Mouse (Mus musculus) ES-E14 (cell line): ENCODE measurements around the gene Adgrg1. TPM values are rescaled to one million over a fixed set of nuclear protein-coding genes. Genes with fewer than 3 reads are reported as not detected.

Source experiments
- DNase-seq: peaks from one replicate; pipeline ENCODE4 v3.0.0-alpha.2; 2013; ENCODE audit warnings: low read depth, low spot score
- H3K27ac ChIP-seq: 2 replicates; pipeline ENCODE4 v1.5.1; 2012; ENCODE audit warnings: low read depth, mild to moderate bottlenecking, low read length, moderate library complexity, mixed read lengths; ENCODE audit not compliant: poor library complexity, insufficient read depth, severe bottlenecking
- H3K36me3 ChIP-seq: 2 replicates; pipeline ENCODE4 v1.6.1; 2012; ENCODE audit warnings: mild to moderate bottlenecking, low read length, moderate library complexity, mixed read lengths; ENCODE audit not compliant: control insufficient read depth, poor library complexity, insufficient read depth, severe bottlenecking
- H3K4me1 ChIP-seq, 2 experiments: fragments of 150-350 bp in 1 of 2; sonication (generic) in 1 of 2; 2 replicates each; pipeline ENCODE4 v1.6.1; 2012; ENCODE audit warnings: low read length in 2 of 2, mild to moderate bottlenecking in 1 of 2, mixed read lengths in 1 of 2; ENCODE audit not compliant: control insufficient read depth in 2 of 2, insufficient read depth in 2 of 2, poor library complexity in 1 of 2
- H3K4me3 ChIP-seq, 2 experiments: fragments of 150-350 bp in 1 of 2; sonication (generic) in 1 of 2; 2 replicates each; pipeline ENCODE4 v1.5.1; 2012; ENCODE audit warnings: low read length in 2 of 2, low read depth in 1 of 2, mild to moderate bottlenecking in 1 of 2, mixed read lengths in 1 of 2; ENCODE audit not compliant: insufficient read depth in 1 of 2, poor library complexity in 1 of 2, severe bottlenecking in 1 of 2
- H3K9ac ChIP-seq: 2 replicates; pipeline ENCODE4 v1.6.1; 2012; ENCODE audit warnings: low read depth, mild to moderate bottlenecking, low read length, mixed read lengths; ENCODE audit not compliant: poor library complexity, insufficient read depth, severe bottlenecking
- H3K9me3 ChIP-seq: fragments of 150-350 bp; sonication (generic); 2 replicates; pipeline ENCODE4 v1.6.1; 2012; ENCODE audit warnings: low read depth, mild to moderate bottlenecking, low read length; ENCODE audit not compliant: control insufficient read depth, insufficient read depth
- CHD2 ChIP-seq: IDR thresholded peaks from 2 replicates; pipeline ENCODE4 v1.6.1; 2014; ENCODE audit warnings: mild to moderate bottlenecking, low read depth, low read length, inconsistent platforms
- HCFC1 ChIP-seq: IDR thresholded peaks from 2 replicates; pipeline ENCODE4 v1.6.1; 2012; ENCODE audit warnings: low read length, inconsistent platforms, borderline replicate concordance; ENCODE audit not compliant: insufficient read depth
- MAFK ChIP-seq: IDR thresholded peaks from 2 replicates; pipeline ENCODE4 v1.6.1; 2014; ENCODE audit warnings: mild to moderate bottlenecking, low read depth, low read length, inconsistent platforms; ENCODE audit not compliant: insufficient read depth
- ZC3H11A ChIP-seq: IDR thresholded peaks from 2 replicates; pipeline ENCODE4 v1.6.1; 2012; ENCODE audit warnings: low read depth, mild to moderate bottlenecking, inconsistent platforms, low read length, borderline replicate concordance
- ZNF384 ChIP-seq: IDR thresholded peaks from 2 replicates; pipeline ENCODE4 v1.6.1; 2012; ENCODE audit warnings: low read depth, low read length, inconsistent platforms
- in situ Hi-C, 2 experiments: fragments of 600-800 bp; cut with MboI; formaldehyde crosslinking; loops; one replicate each; pipeline ENCODE4 v1.15.1; 2025; ENCODE audit warnings: low sequenced_read_pairs in 2 of 2, inconsistent platforms in 1 of 2; ENCODE audit not compliant: unreplicated experiment in 2 of 2
- total RNA-seq: library from RNA; depleted of rRNA; stranded (reverse); fragments of 300-350 nt; gene quantifications from 2 replicates; pipeline ENCODE4 v1.2.3, GENCODE M21; 2012

Gene Adgrg1
- total RNA-seq, 1 experiment: 5.4 TPM

GRCm38 (mm10) chr8:94956078-94956574 is 18.4 kb upstream of the Adgrg1 start:
- in situ Hi-C loops: no loop called here
- no peak overlapping the region for H3K27ac ChIP-seq
- no peaks in the 10 kb centered on the region; a peak in 1 of 4 replicates for H3K4me1 ChIP-seq
- no peak overlapping the region for H3K9ac ChIP-seq
- H3K9me3 ChIP-seq: no peaks in the 10 kb centered on the region
- no peaks in the 10 kb centered on the region for H3K36me3 ChIP-seq
- no peak for DNase-seq
- H3K4me3 ChIP-seq: no peak overlapping the region
- no peak for TF ChIP-seq ZNF384
- no peak for TF ChIP-seq CHD2
- no peak for TF ChIP-seq ZC3H11A
- no peak for TF ChIP-seq MAFK
- no peak for TF ChIP-seq HCFC1

GRCm38 (mm10) chr8:94962201-94962600 is 12.3 kb upstream of the Adgrg1 start:
- no peak for TF ChIP-seq CHD2
- TF ChIP-seq MAFK: no peak
- TF ChIP-seq HCFC1: no peak
- TF ChIP-seq ZC3H11A: no peak
- Histone ChIP-seq H3K27ac (no peak overlapping the region), H3K4me1 (no peaks in the 10 kb centered on the region), H3K4me3 (no peak overlapping the region), H3K9ac (no peak overlapping the region), H3K9me3 (no peaks in the 10 kb centered on the region), H3K36me3 (no peaks in the 10 kb centered on the region)
- no peak for DNase-seq
- in situ Hi-C loops: no loop called here

DNA sequence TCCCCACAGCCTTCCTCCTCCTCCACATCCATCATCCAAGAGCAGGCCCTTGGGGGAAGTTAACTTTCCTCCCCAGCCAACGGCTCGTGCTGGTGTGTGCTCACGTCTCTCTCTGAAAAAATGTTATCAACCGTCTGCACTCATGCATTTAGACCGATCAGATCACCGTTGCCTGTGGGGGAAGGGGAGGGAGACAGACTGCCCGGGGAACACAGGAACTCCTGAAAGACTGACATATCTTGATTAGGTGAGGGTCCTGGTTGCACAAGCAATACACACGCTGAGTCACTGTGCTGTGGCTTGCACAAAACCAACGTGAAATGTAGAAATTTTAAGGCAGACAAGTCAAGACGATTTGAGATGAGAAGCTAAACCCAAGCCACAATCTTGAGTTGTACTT is 9.7 kb upstream of the Adgrg1 start:
- H3K9ac ChIP-seq: no peak overlapping the region
- in situ Hi-C loops: no loop called here
- TF ChIP-seq MAFK: no peak
- TF ChIP-seq HCFC1: no peak
- no peak for TF ChIP-seq ZNF384
- H3K9me3 ChIP-seq: no peaks in the 10 kb centered on the region
- H3K36me3 ChIP-seq: no peaks in the 10 kb centered on the region
- no peaks in the 10 kb centered on the region for H3K4me1 ChIP-seq
- no peak overlapping the region for H3K4me3 ChIP-seq
- H3K27ac ChIP-seq: no peak overlapping the region
- no peak for DNase-seq

DNA sequence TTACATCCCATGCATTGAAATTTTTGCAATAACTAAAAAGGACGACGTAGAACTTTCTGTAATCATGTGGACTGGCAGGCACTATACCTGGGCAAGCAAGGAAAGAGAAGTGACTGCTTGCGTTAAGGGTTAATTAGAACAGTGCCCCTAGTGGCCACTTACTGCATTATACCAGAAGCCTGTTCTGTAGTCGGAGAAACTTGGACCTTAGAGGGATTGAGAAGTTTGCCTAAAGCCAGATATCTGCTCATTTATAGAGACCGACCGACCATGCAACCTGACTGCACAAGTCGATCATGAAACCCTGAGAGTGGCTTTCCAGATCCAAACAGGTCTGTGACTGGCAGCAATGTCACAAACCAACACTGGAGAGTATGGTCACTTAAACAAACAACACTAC is 8.0 kb upstream of the Adgrg1 start:
- Histone ChIP-seq H3K27ac (no peak overlapping the region), H3K9ac (no peak overlapping the region), H3K4me3 (no peak overlapping the region), H3K36me3 (no peaks in the 10 kb centered on the region), H3K9me3 (no peaks in the 10 kb centered on the region), H3K4me1 (no peaks in the 10 kb centered on the region)
- TF ChIP-seq CHD2: no peak
- TF ChIP-seq ZC3H11A: no peak
- no peak for TF ChIP-seq ZNF384
- TF ChIP-seq MAFK: no peak
- no peak for TF ChIP-seq HCFC1
- DNase-seq: peak; percentile 37
- in situ Hi-C loops: no loop called here

DNA sequence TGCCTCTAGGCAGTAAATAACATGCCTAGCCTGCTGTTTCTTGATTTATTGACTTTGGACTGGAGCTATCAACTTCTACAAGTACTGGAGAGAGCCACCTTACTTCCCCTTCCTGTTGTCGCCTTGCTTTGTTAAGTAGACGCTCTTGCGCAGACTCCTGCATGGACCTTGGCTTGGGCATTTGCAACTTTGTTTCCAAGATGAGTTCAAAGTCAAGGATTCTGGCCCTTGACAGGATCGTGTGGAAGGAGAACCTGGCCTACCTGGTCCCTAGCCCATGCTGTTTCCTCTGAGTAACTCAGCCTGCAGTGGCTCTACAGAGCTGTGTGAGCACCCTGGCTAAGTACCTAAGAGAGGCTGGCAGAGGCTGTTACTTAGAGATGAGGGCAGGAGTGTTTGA is 7.5 kb upstream of the Adgrg1 start:
- TF ChIP-seq HCFC1 (no peak), MAFK (no peak), ZC3H11A (no peak), CHD2 (no peak), ZNF384 (no peak)
- no peaks in the 10 kb centered on the region for H3K36me3 ChIP-seq
- no peaks in the 10 kb centered on the region for H3K4me1 ChIP-seq
- no peak for DNase-seq
- no peak overlapping the region for H3K4me3 ChIP-seq
- H3K9ac ChIP-seq: no peak overlapping the region
- H3K27ac ChIP-seq: no peak overlapping the region
- in situ Hi-C loops: no loop called here
- no peaks in the 10 kb centered on the region for H3K9me3 ChIP-seq
